Mouse (Mus musculus): Measurements from ENCODE around the gene Fsd1l. TPM values are rescaled to one million over a fixed set of nuclear protein-coding genes. Genes with fewer than 3 reads are reported as not detected.
"Not testable (repeated sequence)": the region's sequence is repeated elsewhere in the genome, so short reads cannot be mapped to it uniquely, and the experiment has no call there.

The Fsd1l gene
- total RNA-seq, 2 experiments from 2014 or later, result 33.7 to 36.1 TPM

- peak in 1 of 2 experiments; percentile 32 for DNase-seq (ENCODE audit: low spot score in 2 of 2)
- intact Hi-C loops (cut with DNase I), result no loop called here
Measured at GRCm38 (mm10) chr4:53623711-53624110, 7.6 kb upstream of the Fsd1l start.

GRCm38 (mm10) chr4:53624816-53625215 is 6.5 kb upstream of the Fsd1l start:
- no peak for DNase-seq (ENCODE audit: low spot score in 2 of 2)

DNA sequence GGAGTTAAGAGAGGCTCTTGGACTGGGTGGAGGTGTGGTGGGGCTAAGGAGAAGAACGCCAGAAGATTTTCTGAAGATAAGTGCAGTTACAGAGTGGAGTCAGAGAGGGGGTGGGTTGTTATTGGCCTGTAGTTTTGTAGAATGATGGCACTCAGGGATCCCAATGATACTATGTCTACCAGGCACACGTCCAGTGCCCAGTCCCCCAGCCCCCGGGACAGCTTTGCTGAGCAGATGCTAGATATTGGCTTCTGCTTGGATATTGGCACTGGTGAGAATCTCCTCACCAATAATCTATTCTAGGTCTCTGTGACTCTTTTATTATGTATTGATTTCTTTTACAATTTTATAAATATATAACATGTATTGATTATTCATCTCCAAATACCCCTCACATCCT is 6.0 kb upstream of the Fsd1l start:
- DNase-seq (ENCODE audit: low spot score in 2 of 2), result no peak
- intact Hi-C loops (cut with DNase I), result no loop called here

More at GRCm38 (mm10) chr4:53624816-53625215, 6.5 kb upstream of the Fsd1l start:
- intact Hi-C loops (cut with DNase I), result no loop called here

GRCm38 (mm10) chr4:53628924-53629323 is 2.3 kb upstream of the Fsd1l start:
- DNase-seq (ENCODE audit: low spot score in 2 of 2), result no peak
- intact Hi-C loops (cut with DNase I), result no loop called here

DNA sequence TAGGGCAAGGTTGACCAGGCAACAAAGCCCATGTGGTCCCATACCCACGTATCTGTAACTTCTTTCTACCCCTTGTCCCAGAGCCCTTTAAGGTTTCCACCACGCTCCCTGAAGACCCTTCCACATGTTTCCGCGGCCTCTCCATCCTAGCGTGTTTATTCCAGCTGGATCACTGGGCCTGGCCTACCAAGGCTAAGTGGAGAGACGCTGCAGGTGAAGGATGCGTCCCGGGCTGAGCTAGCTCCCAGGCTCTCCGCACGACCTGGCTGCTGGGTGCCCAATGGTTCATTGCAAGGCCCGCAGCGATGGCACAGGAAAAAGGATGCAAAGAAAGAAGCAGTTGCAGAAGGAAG is 332 bp upstream of the Fsd1l start:
- intact Hi-C loops (cut with DNase I), result no loop called here
- DNase-seq (ENCODE audit: low spot score in 2 of 2), result no peak

GRCm38 (mm10) chr4:53632011-53632349 is 709 bp downstream of the Fsd1l start:
- intact Hi-C loops (cut with DNase I), result no loop called here
- DNase-seq (ENCODE audit: low spot score in 2 of 2), result no peak

DNA sequence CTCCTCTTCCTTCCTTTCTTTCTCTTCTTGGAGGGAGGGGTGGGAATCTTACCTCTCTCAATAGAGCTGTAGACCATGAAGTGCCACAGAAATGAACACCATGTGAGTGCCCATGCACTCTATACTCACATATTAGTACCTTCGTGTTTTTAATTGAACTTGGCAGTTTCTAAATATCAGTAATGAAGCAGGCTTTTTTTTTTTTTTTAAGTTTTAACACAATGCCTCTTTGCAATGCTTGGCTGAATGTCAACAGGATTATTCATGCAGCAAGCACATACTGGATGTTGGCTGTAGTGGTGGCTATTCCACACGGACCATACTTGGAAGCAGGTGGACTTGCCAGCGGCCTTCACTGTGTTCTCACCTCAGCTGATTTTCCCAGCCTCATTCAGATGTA is 4.1 kb downstream of the Fsd1l start:
- DNase-seq (ENCODE audit: low spot score in 2 of 2), result no peak
- intact Hi-C loops (cut with DNase I), result no loop called here

DNA sequence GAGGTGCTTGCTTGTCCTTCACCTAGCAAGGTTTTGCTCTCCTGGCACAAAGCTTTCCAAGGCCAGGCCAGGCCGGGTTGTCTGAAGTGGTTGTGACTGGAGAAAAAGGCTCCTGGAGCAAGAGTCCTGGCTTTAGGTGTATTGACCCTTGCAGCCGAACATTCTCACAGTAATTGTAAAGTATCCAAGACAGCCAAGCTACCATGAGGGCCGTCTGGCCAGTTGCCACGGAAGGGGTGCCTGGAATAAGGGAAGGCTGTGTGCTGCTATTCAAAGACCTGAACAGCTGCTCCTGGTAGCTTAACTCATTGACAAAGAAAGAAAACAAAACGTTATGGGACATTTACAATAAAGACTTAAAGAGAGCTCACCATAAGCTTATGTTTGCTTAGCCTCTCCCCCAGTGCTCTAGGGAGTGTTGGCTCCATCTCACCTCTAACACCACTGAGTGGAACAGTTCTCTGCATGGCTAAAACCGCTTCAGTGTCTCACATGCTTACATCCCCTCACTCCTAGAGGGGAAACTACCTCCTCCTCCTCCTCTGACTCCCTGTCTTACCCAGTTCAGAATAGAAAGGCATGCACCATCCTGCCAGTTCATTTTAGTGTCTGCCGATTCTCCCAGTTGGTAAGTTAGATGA is 6.1 kb downstream of the Fsd1l start:
- DNase-seq (ENCODE audit: low spot score in 2 of 2), result no peak
- intact Hi-C loops (cut with DNase I), result no loop called here

GRCm38 (mm10) chr4:53638549-53639123 is 7.4 kb downstream of the Fsd1l start:
- no peak for DNase-seq (ENCODE audit: low spot score in 2 of 2)
- intact Hi-C loops (cut with DNase I), result no loop called here

DNA sequence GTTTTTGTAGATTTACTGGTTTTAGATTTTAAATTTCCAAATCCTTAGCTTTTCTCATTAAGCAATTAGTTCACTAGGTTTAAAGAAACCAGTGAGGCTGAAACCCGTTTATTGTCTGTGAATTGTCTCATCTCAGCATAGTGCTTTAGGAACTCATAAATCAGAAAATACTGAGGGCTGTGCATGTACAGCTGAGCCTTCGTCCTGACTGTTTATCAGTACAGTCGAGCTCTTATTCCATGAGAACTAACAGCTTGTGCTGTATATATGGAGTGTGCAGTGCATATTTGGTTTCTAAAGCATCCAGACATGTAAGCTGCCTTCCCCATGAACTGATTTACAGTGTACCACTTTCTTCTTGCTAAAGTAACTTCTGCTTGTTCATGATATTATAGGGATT is 26.8 kb downstream of the Fsd1l start:
- DNase-seq (ENCODE audit: low spot score in 2 of 2), result no peak
- intact Hi-C loops (cut with DNase I), result no loop called here

DNA sequence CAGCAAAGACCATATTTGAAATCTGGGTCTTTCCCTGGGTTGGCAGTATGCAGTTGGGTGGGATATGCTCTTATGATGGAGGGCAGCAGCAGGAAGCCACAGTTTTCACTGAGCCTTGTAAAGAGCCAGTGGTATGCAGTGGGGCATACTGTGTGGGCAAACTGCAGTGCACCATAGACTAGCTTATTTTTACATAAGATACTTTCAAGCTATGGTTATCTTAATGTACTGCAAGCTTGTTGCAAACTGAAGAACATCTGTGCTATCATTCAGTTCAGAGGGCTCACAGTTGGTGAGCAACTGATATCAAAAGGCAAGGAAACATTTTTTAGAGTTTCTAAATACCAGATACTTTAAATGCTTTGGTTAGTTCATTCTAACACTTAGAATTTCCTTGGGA is 29.4 kb downstream of the Fsd1l start:
- intact Hi-C loops (cut with DNase I), result no loop called here

GRCm38 (mm10) chr4:53682092-53682491 is 50.8 kb downstream of the Fsd1l start:
- DNase-seq (ENCODE audit: low spot score in 2 of 2), result no peak
- intact Hi-C loops (cut with DNase I), result no loop called here

More for the DNA sequence above, 29.4 kb downstream of the Fsd1l start:
- no peak for DNase-seq (ENCODE audit: low spot score in 2 of 2)

DNA sequence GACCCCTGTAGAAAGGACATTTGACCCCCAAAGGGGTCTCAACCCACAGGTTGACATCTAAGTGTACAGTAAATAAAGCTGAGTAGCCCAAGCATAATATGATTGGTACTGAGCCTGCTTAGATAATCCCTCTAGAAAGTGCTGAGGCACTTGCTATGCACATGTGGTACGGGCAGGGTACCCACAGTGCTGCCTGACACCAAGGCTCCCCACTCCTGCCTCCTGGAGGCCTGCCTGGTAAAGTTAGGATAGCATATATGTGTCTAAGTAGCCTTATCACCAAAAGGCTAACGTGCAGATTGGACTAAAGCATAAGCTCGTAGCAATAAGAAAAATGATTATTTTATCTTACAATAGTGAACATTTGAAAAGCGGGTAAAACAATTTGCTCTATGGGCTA is 57.7 kb downstream of the Fsd1l start:
- intact Hi-C loops (cut with DNase I), result no loop called here

DNA sequence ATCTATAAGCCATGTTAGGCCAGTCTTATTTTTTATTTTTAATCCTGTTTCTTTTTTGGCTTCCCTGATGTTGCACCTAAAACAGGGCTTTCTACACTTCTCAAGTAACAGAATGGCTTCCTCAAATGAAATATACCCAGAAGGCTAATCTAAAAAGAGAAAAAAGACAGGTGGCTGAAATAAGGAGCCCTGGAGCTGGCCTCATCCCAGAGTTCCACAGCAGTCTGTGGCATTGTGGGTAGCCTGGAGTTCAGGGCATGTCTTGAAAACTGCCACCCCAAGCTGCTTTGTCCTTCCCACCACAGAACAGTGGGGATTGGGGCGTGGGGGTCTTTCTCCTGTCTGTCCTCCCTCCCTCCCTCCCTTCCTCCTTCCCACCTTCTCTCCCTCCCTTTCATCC is 60.1 kb downstream of the Fsd1l start:
- intact Hi-C loops (cut with DNase I), result no loop called here
- peak in 1 of 2 experiments; percentile 56 for DNase-seq (ENCODE audit: low spot score in 2 of 2)

More for the DNA sequence above, 57.7 kb downstream of the Fsd1l start:
- no peak for DNase-seq (ENCODE audit: low spot score in 2 of 2)

DNA sequence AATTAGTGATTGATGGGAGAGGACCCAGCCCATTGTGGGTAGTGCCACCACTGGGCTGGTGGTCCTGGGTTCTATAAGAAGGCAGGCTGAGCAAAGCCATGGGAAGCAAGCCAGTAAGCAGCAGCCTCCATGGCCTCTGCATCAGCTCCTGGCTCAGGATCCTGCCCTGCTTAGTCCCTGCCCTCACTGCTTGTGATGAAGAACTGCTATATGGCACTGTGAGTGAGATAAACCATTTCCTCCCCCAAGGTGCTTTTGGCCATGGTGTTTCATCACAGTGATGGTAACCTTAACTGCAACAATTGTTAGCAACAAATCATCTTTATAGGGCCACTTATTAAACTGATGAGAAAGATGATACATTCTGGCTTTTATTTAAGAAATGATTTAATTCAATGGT is 77.9 kb downstream of the Fsd1l start:
- intact Hi-C loops (cut with DNase I); DNase-seq (ENCODE audit: low spot score in 2 of 2): not testable (repeated sequence)

DNA sequence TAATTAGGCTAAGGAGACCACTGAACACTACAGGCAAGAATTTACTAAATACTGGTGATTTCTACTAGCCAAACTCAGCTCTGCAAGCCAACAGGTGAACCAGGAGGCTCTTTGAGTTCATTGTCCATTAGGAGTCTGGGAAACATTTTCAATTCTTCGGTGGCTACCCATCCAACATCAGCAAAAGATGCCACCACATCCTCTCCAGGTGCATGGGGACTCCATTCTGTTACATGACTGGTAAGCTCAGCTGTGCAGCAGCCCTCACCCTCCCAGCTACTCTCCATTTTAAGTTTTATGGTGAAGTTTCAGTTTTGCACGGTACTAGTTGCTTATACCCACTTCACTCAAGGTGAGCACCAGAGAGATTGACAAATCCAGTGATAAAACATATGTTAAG is 78.8 kb downstream of the Fsd1l start:
- DNase-seq (ENCODE audit: low spot score in 2 of 2), result no peak
- intact Hi-C loops (cut with DNase I), result no loop called here

- intact Hi-C loops (cut with DNase I), result no loop called here
- no peak for DNase-seq (ENCODE audit: low spot score in 2 of 2)
Measured at GRCm38 (mm10) chr4:53710555-53711328, 79.5 kb downstream of the Fsd1l start.

- DNase-seq (ENCODE audit: low spot score in 2 of 2), result no peak
- intact Hi-C loops (cut with DNase I), result no loop called here
Measured at GRCm38 (mm10) chr4:53713704-53714050, 82.4 kb downstream of the Fsd1l start, which contains the start of gene Fktn. Gene Fktn (plus strand): TSS chr4:53713998.

GRCm38 (mm10) chr4:53714051-53714814 is 83.0 kb downstream of the Fsd1l start:
- DNase-seq (ENCODE audit: low spot score in 2 of 2), result peak; percentile 93 to 95
- intact Hi-C loops (cut with DNase I), result no loop called here

GRCm38 (mm10) chr4:53715977-53716376 is 84.7 kb downstream of the Fsd1l start:
- DNase-seq (ENCODE audit: low spot score in 2 of 2), result no peak
- intact Hi-C loops (cut with DNase I), result no loop called here
